22 mouse cellular contexts compared by ENCODE assay signal in the genomic region with DNA sequence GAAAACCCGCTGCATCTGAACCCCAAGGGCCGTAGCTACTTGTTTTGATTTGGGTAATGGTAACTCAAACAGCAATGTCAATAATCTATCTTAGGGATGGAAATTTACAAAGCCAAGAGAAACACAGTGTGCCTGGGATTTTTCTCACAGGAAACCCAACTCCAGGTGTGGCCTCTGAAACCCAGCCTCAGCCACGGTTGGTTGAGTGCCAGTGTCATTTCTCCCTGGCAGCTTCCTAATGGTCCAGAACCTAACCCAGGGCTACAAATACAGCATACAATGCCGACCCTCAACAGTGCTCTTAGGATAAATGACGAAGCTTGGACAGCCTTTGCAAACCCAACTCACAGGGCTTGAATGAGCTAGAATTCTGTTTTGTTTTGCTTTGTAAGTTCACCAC.
A peak's percentile ranks its signal among the peaks of the same experiment; 100 is the strongest.
DNase-seq lines count a peak whose midpoint lies in the region; ATAC-seq lines count a peak whose summit lies in the region.
"Had no signal": no experiment of that assay in that cellular context is flagged by ENCODE, and none has a peak within 500 bp of the region (broad histone marks: within the 10 kb centered on the region; RNA-seq: fewer than 3 reads in every experiment).

No protein-coding gene starts in this region.

- H3K27me3 ChIP-seq in kidney, embryonic 14.5 days (ENCODE audit: control insufficient read depth, insufficient read depth, low read length): no peaks in the 10 kb centered on the region
- no peaks in the 10 kb centered on the region for H3K27me3 ChIP-seq in forebrain, embryonic 13.5 days
- no peaks in the 10 kb centered on the region for H3K27me3 ChIP-seq in midbrain, embryonic 11.5 days (ENCODE audit: control insufficient read depth, insufficient read depth, low read length)
- H3K27me3 ChIP-seq: embryonic facial prominence, embryonic 13.5 days; heart, embryonic 15.5 days had no signal

- WGBS in kidney, embryonic 14.5 days: 36% methylated on average over 5 of the region's 5 CpGs
- 70% methylated on average over 5 of the region's 5 CpGs for WGBS in forebrain, embryonic 13.5 days
- 78% methylated on average over 5 of the region's 5 CpGs for WGBS in midbrain, embryonic 11.5 days

- H3K9ac ChIP-seq in kidney, embryonic 14.5 days (ENCODE audit: low read depth, low read length): no peak overlapping the region
- H3K9ac ChIP-seq in forebrain, embryonic 13.5 days: no peak overlapping the region
- H3K9ac ChIP-seq in midbrain, embryonic 11.5 days (ENCODE audit: low read length): no peak overlapping the region
- H3K9ac ChIP-seq: embryonic facial prominence, embryonic 13.5 days; heart, embryonic 15.5 days had no signal

- peak overlapping the region; percentile 83 for H3K27ac ChIP-seq in brown adipose tissue, adult 24 weeks (replicated peaks; ENCODE audit: low read depth, low read length)
- H3K27ac ChIP-seq in kidney, embryonic 14.5 days (ENCODE audit: low read depth, low read length): 0 out of 2 replicates have a peak overlapping the region, but pooled peaks have one; percentile 17
- H3K27ac ChIP-seq in forebrain, embryonic 13.5 days: no peak overlapping the region
- no peak overlapping the region for H3K27ac ChIP-seq in midbrain, embryonic 11.5 days (ENCODE audit: low read depth, low read length)
- H3K27ac ChIP-seq: embryonic facial prominence, embryonic 13.5 days; forebrain, embryonic 10.5 days; heart, embryonic 15.5 days; hindbrain, embryonic 10.5 days; hindbrain, postnatal 0 days had no signal

- intact Hi-C loops in heart, postnatal 36 days (cut with DNase I): no loop called here

- ATAC-seq in kidney, embryonic 14.5 days (ENCODE audit: low FRiP score, low TSS enrichment): peak; percentile 48; the same call in 1 of the 2 replicates
- ATAC-seq in forebrain, embryonic 13.5 days: no peak
- ATAC-seq in midbrain, embryonic 11.5 days (ENCODE audit: low FRiP score): no peak
- ATAC-seq: hindbrain, postnatal 0 days; intestine, postnatal 0 days had no signal

- DNase-seq in heart, adult 8-10 months (ENCODE audit: low spot score): peak; percentile 33
- DNase-seq in heart, postnatal 36 days: no peak
- DNase-seq in kidney, postnatal 36 days: peak; percentile 41 to 67
- DNase-seq in midbrain, embryonic 11.5 days (ENCODE audit: low spot score, missing footprints): no peak
- DNase-seq: adrenal gland, adult 2 months; B cell, adult 2 months; cerebellum, adult 9-11 months; lung, adult 2 months; lung, postnatal 4 days; right cerebral cortex, postnatal 25 days; thymus, adult 18-20 months had no signal

- no peaks in the 10 kb centered on the region for H3K9me3 ChIP-seq in kidney, embryonic 14.5 days (ENCODE audit: control insufficient read depth, low read length)
- H3K9me3 ChIP-seq in forebrain, embryonic 13.5 days (replicated peaks): no peaks in the 10 kb centered on the region
- H3K9me3 ChIP-seq in midbrain, embryonic 11.5 days (ENCODE audit: control insufficient read depth, low read length): no peaks in the 10 kb centered on the region
- H3K9me3 ChIP-seq: embryonic facial prominence, embryonic 13.5 days; forebrain, embryonic 10.5 days; heart, embryonic 15.5 days; hindbrain, embryonic 10.5 days; midbrain, embryonic 10.5 days had no signal

- no peak overlapping the region for H3K4me2 ChIP-seq in kidney, embryonic 14.5 days (replicated peaks; ENCODE audit: low read depth, low read length)
- no peak overlapping the region for H3K4me2 ChIP-seq in forebrain, embryonic 13.5 days
- H3K4me2 ChIP-seq in midbrain, embryonic 11.5 days: no peak overlapping the region
- H3K4me2 ChIP-seq: embryonic facial prominence, embryonic 13.5 days; heart, embryonic 15.5 days; liver, embryonic 11.5 days had no signal

- H3K4me3 ChIP-seq in brown adipose tissue, adult 24 weeks (ENCODE audit: insufficient read depth, low read depth, low read length): no peak overlapping the region
- H3K4me3 ChIP-seq in kidney, embryonic 14.5 days (ENCODE audit: low read length): no peak overlapping the region
- H3K4me3 ChIP-seq in forebrain, embryonic 13.5 days: no peak overlapping the region
- H3K4me3 ChIP-seq in midbrain, embryonic 11.5 days (ENCODE audit: low read depth, low read length): no peak overlapping the region
- H3K4me3 ChIP-seq: embryonic facial prominence, embryonic 13.5 days; forebrain, embryonic 10.5 days; heart, embryonic 15.5 days; hindbrain, embryonic 10.5 days; midbrain, embryonic 10.5 days had no signal

- no peaks in the 10 kb centered on the region for H3K36me3 ChIP-seq in kidney, embryonic 14.5 days (ENCODE audit: control insufficient read depth, insufficient read depth, low read length)
- no peaks in the 10 kb centered on the region for H3K36me3 ChIP-seq in forebrain, embryonic 13.5 days (ENCODE audit: poor library complexity, severe bottlenecking)
- no peaks in the 10 kb centered on the region for H3K36me3 ChIP-seq in midbrain, embryonic 11.5 days (ENCODE audit: control insufficient read depth, insufficient read depth, low read length)
- H3K36me3 ChIP-seq: embryonic facial prominence, embryonic 13.5 days; forebrain, embryonic 10.5 days; heart, embryonic 15.5 days; hindbrain, embryonic 10.5 days; midbrain, embryonic 10.5 days had no signal

- H3K4me1 ChIP-seq in brown adipose tissue, adult 24 weeks (ENCODE audit: control insufficient read depth, insufficient read depth, insufficient read length, low read length): peaks cover 46% of the 10 kb centered on the region
- peaks cover 21% of the 10 kb centered on the region for H3K4me1 ChIP-seq in kidney, embryonic 14.5 days (ENCODE audit: control insufficient read depth, insufficient read depth, low read length)
- H3K4me1 ChIP-seq in forebrain, embryonic 13.5 days: peaks cover 10% of the 10 kb centered on the region; the same call in 1 of the 2 replicates
- peaks cover 6% of the 10 kb centered on the region for H3K4me1 ChIP-seq in midbrain, embryonic 11.5 days (ENCODE audit: control insufficient read depth, insufficient read depth, low read length)
- H3K4me1 ChIP-seq: heart, embryonic 15.5 days had no signal

Comparison
In these comparisons a context has a peak if more than half of its experiments do, and no peak if none do; other contexts are left out.
1. DNase-seq: peak in heart, adult 8-10 months (single experiment) and kidney, postnatal 36 days (2 of 2); none in heart, postnatal 36 days (0 of 2) and midbrain, embryonic 11.5 days (single experiment).
2. H3K27ac ChIP-seq: peak in brown adipose tissue, adult 24 weeks (single experiment) and kidney, embryonic 14.5 days (single experiment); none in forebrain, embryonic 13.5 days (single experiment) and midbrain, embryonic 11.5 days (single experiment).